In genomic region chr9:107582509-107583062, GRCm38 (mm10) we compare ENCODE assay signal across 16 mouse cellular contexts. TPM values are rescaled to one million over a fixed set of nuclear protein-coding genes. Genes with fewer than 3 reads are reported as not detected.
DNase-seq lines count a peak whose midpoint lies in the region; ATAC-seq lines count a peak whose summit lies in the region.
"Had no signal": no experiment of that assay in that cellular context is flagged by ENCODE, and none has a peak within 500 bp of the region (broad histone marks: within the 10 kb centered on the region; RNA-seq: fewer than 3 reads in every experiment).

No protein-coding gene starts in this region.

- no peak overlapping the region for H3K27ac ChIP-seq in heart, embryonic 13.5 days (replicated peaks)
- H3K27ac ChIP-seq in midbrain, embryonic 10.5 days (replicated peaks): no peak overlapping the region; the same call in 1 of the 2 replicates
- H3K27ac ChIP-seq in midbrain, embryonic 15.5 days: no peak overlapping the region
- H3K27ac ChIP-seq in intestine, embryonic 16.5 days (ENCODE audit: low read length): no peak overlapping the region
- peak overlapping the region; percentile 96 for H3K27ac ChIP-seq in liver, embryonic 15.5 days (replicated peaks)
- no peak overlapping the region for H3K27ac ChIP-seq in hindbrain, embryonic 12.5 days
- H3K27ac ChIP-seq: heart, embryonic 15.5 days; hindbrain, embryonic 14.5 days had no signal

- peak overlapping the region; percentile 87; the same call in 1 of the 2 replicates for H3K9ac ChIP-seq in heart, embryonic 13.5 days
- H3K9ac ChIP-seq in midbrain, embryonic 15.5 days: no peak overlapping the region
- 0 out of 2 replicates have a peak overlapping the region, but pooled peaks have one; percentile 86 for H3K9ac ChIP-seq in intestine, embryonic 16.5 days (ENCODE audit: low read depth, low read length)
- peak overlapping the region; percentile 70; the same call in 1 of the 2 replicates for H3K9ac ChIP-seq in liver, embryonic 15.5 days
- H3K9ac ChIP-seq in hindbrain, embryonic 12.5 days: no peak overlapping the region
- H3K9ac ChIP-seq: forebrain, postnatal 0 days; heart, embryonic 15.5 days; hindbrain, embryonic 14.5 days had no signal

- peaks cover 18% of the 10 kb centered on the region for H3K36me3 ChIP-seq in heart, embryonic 13.5 days
- peaks cover 24% of the 10 kb centered on the region for H3K36me3 ChIP-seq in midbrain, embryonic 10.5 days
- H3K36me3 ChIP-seq in midbrain, embryonic 15.5 days (replicated peaks): no peaks in the 10 kb centered on the region
- H3K36me3 ChIP-seq in intestine, embryonic 16.5 days (ENCODE audit: control insufficient read depth, insufficient read depth, low read length): no peaks in the 10 kb centered on the region; the same call in 1 of the 2 replicates
- H3K36me3 ChIP-seq in liver, embryonic 15.5 days (replicated peaks): peaks cover 22% of the 10 kb centered on the region
- peaks cover 9% of the 10 kb centered on the region for H3K36me3 ChIP-seq in hindbrain, embryonic 12.5 days

- H3K4me2 ChIP-seq in heart, embryonic 13.5 days: no peak overlapping the region
- no peak overlapping the region for H3K4me2 ChIP-seq in midbrain, embryonic 15.5 days
- no peak overlapping the region for H3K4me2 ChIP-seq in intestine, embryonic 16.5 days (ENCODE audit: low read depth, low read length)
- H3K4me2 ChIP-seq in liver, embryonic 15.5 days: peak overlapping the region; percentile 80; the same call in 1 of the 2 replicates
- no peak overlapping the region for H3K4me2 ChIP-seq in hindbrain, embryonic 12.5 days (replicated peaks)

- no peaks in the 10 kb centered on the region for H3K9me3 ChIP-seq in heart, embryonic 13.5 days
- no peaks in the 10 kb centered on the region for H3K9me3 ChIP-seq in midbrain, embryonic 10.5 days (replicated peaks)
- no peaks in the 10 kb centered on the region for H3K9me3 ChIP-seq in midbrain, embryonic 15.5 days
- H3K9me3 ChIP-seq in intestine, embryonic 16.5 days (ENCODE audit: control insufficient read depth, low read length): no peaks in the 10 kb centered on the region
- H3K9me3 ChIP-seq in liver, embryonic 15.5 days (replicated peaks): no peaks in the 10 kb centered on the region
- H3K9me3 ChIP-seq in hindbrain, embryonic 12.5 days (replicated peaks): no peaks in the 10 kb centered on the region
- H3K9me3 ChIP-seq: heart, embryonic 15.5 days had no signal

- no peaks in the 10 kb centered on the region for H3K27me3 ChIP-seq in heart, embryonic 13.5 days (replicated peaks)
- H3K27me3 ChIP-seq in midbrain, embryonic 10.5 days (ENCODE audit: low read depth, poor library complexity, severe bottlenecking): no peaks in the 10 kb centered on the region
- H3K27me3 ChIP-seq in midbrain, embryonic 15.5 days (replicated peaks): no peaks in the 10 kb centered on the region
- H3K27me3 ChIP-seq in intestine, embryonic 16.5 days (replicated peaks; ENCODE audit: control insufficient read depth, insufficient read depth, low read length): no peaks in the 10 kb centered on the region
- no peaks in the 10 kb centered on the region for H3K27me3 ChIP-seq in liver, embryonic 15.5 days
- no peaks in the 10 kb centered on the region for H3K27me3 ChIP-seq in hindbrain, embryonic 12.5 days
- H3K27me3 ChIP-seq: heart, embryonic 15.5 days had no signal

- peaks cover 48% of the 10 kb centered on the region for H3K4me1 ChIP-seq in heart, embryonic 13.5 days
- H3K4me1 ChIP-seq in midbrain, embryonic 10.5 days: peaks cover 53% of the 10 kb centered on the region
- H3K4me1 ChIP-seq in midbrain, embryonic 15.5 days: peaks cover 32% of the 10 kb centered on the region
- peaks cover 21% of the 10 kb centered on the region for H3K4me1 ChIP-seq in intestine, embryonic 16.5 days (ENCODE audit: control insufficient read depth, insufficient read depth, low read length)
- peaks cover 89% of the 10 kb centered on the region for H3K4me1 ChIP-seq in liver, embryonic 15.5 days (replicated peaks)
- H3K4me1 ChIP-seq in hindbrain, embryonic 12.5 days: peaks cover 22% of the 10 kb centered on the region

- 82% methylated on average over 7 of the region's 7 CpGs for WGBS in heart, embryonic 13.5 days
- WGBS in midbrain, embryonic 10.5 days: 93% methylated on average over 7 of the region's 7 CpGs
- WGBS in midbrain, embryonic 15.5 days: 88% methylated on average over 7 of the region's 7 CpGs
- WGBS in intestine, embryonic 16.5 days: 91% methylated on average over 7 of the region's 7 CpGs
- 81% methylated on average over 7 of the region's 7 CpGs for WGBS in liver, embryonic 15.5 days (ENCODE audit: insufficient replicate concordance)
- 87% methylated on average over 7 of the region's 7 CpGs for WGBS in hindbrain, embryonic 12.5 days

- H3K4me3 ChIP-seq in heart, embryonic 13.5 days: no peak overlapping the region
- peak overlapping the region; percentile 5; the same call in 1 of the 2 replicates for H3K4me3 ChIP-seq in midbrain, embryonic 10.5 days
- H3K4me3 ChIP-seq in midbrain, embryonic 15.5 days: no peak overlapping the region
- no peak overlapping the region for H3K4me3 ChIP-seq in intestine, embryonic 16.5 days (ENCODE audit: low read length)
- H3K4me3 ChIP-seq in liver, embryonic 15.5 days (replicated peaks): no peak overlapping the region
- no peak overlapping the region for H3K4me3 ChIP-seq in hindbrain, embryonic 12.5 days

- DNase-seq in heart, adult 9 months (ENCODE audit: low spot score in 2 of 2): no peak
- DNase-seq in midbrain, embryonic 10.5 days (ENCODE audit: low spot score): no peak
- DNase-seq in ovary, adult 18-20 months (ENCODE audit: low spot score): no peak
- DNase-seq: adrenal gland, postnatal 25 days; cerebellum, postnatal 36 days; forebrain, postnatal 0 days; gastrocnemius, postnatal 36 days; right cerebral cortex, postnatal 25 days; thymus, adult 2 months had no signal

- ATAC-seq in heart, embryonic 13.5 days (ENCODE audit: extremely low read depth, insufficient number of reproducible peaks, low FRiP score, low TSS enrichment): no peak
- no peak for ATAC-seq in midbrain, embryonic 15.5 days (replicated peaks)
- no peak for ATAC-seq in intestine, embryonic 16.5 days
- ATAC-seq in liver, embryonic 15.5 days (ENCODE audit: insufficient read depth): no peak
- no peak for ATAC-seq in hindbrain, embryonic 12.5 days (ENCODE audit: low FRiP score)
- ATAC-seq: forebrain, postnatal 0 days had no signal

RNA-seq across cellular contexts. Expression of gene Hyal3, which starts 2.0 kb away (rescaled TPM):
- 0.48 and 0.68 TPM in 2 replicates for polyA plus RNA-seq in heart, embryonic 13.5 days (2015; fragmentation: Nextera tagmentation; extraction: Ambion mirVana)
- 0.62 and 0.96 TPM in 2 replicates for polyA plus RNA-seq in midbrain, embryonic 10.5 days (2016; fragmentation: Nextera tagmentation; extraction: Ambion mirVana)
- polyA plus RNA-seq in midbrain, embryonic 15.5 days (2015; fragmentation: Nextera tagmentation; extraction: Ambion mirVana): 1.8 TPM in 2 replicates
- 0.66 and 0.68 TPM in 2 replicates for polyA plus RNA-seq in intestine, embryonic 16.5 days (2015; fragmentation: Nextera tagmentation; extraction: Ambion mirVana)
- 0.64 TPM in 2 replicates for polyA plus RNA-seq in liver, embryonic 15.5 days (2015; fragmentation: Nextera tagmentation; extraction: Ambion mirVana)
- 1.2 and 1.4 TPM in 2 replicates for polyA plus RNA-seq in hindbrain, embryonic 12.5 days (2016; fragmentation: Nextera tagmentation; extraction: Ambion mirVana)

RNA-seq across cellular contexts. Expression of gene Naa80, which starts 3.9 kb away (rescaled TPM):
- 13.9 and 14.6 TPM in 2 replicates for polyA plus RNA-seq in heart, embryonic 13.5 days (2015; fragmentation: Nextera tagmentation; extraction: Ambion mirVana)
- polyA plus RNA-seq in midbrain, embryonic 10.5 days (2016; fragmentation: Nextera tagmentation; extraction: Ambion mirVana): 17.6 and 18.2 TPM in 2 replicates
- 21.4 and 23.1 TPM in 2 replicates for polyA plus RNA-seq in midbrain, embryonic 15.5 days (2015; fragmentation: Nextera tagmentation; extraction: Ambion mirVana)
- polyA plus RNA-seq in intestine, embryonic 16.5 days (2015; fragmentation: Nextera tagmentation; extraction: Ambion mirVana): 19.2 and 20.2 TPM in 2 replicates
- polyA plus RNA-seq in liver, embryonic 15.5 days (2015; fragmentation: Nextera tagmentation; extraction: Ambion mirVana): 12.3 and 12.8 TPM in 2 replicates
- 13.5 and 15.0 TPM in 2 replicates for polyA plus RNA-seq in hindbrain, embryonic 12.5 days (2016; fragmentation: Nextera tagmentation; extraction: Ambion mirVana)

RNA-seq across cellular contexts. Expression of gene Ifrd2, which starts 4.9 kb away (rescaled TPM):
- 35.7 and 41.3 TPM in 2 replicates for polyA plus RNA-seq in heart, embryonic 13.5 days (2015; fragmentation: Nextera tagmentation; extraction: Ambion mirVana)
- polyA plus RNA-seq in midbrain, embryonic 10.5 days (2016; fragmentation: Nextera tagmentation; extraction: Ambion mirVana): 46.3 and 56.8 TPM in 2 replicates
- polyA plus RNA-seq in midbrain, embryonic 15.5 days (2015; fragmentation: Nextera tagmentation; extraction: Ambion mirVana): 14.5 and 16.9 TPM in 2 replicates
- 79.0 and 89.6 TPM in 2 replicates for polyA plus RNA-seq in intestine, embryonic 16.5 days (2015; fragmentation: Nextera tagmentation; extraction: Ambion mirVana)
- polyA plus RNA-seq in liver, embryonic 15.5 days (2015; fragmentation: Nextera tagmentation; extraction: Ambion mirVana): 161 and 198 TPM in 2 replicates
- 19.5 and 21.9 TPM in 2 replicates for polyA plus RNA-seq in hindbrain, embryonic 12.5 days (2016; fragmentation: Nextera tagmentation; extraction: Ambion mirVana)

RNA-seq across cellular contexts. Expression of gene Hyal1, which starts 5.9 kb away (rescaled TPM):
- polyA plus RNA-seq in heart, embryonic 13.5 days (2015; fragmentation: Nextera tagmentation; extraction: Ambion mirVana): 6.3 and 7.5 TPM in 2 replicates
- 6.8 and 9.3 TPM in 2 replicates for polyA plus RNA-seq in midbrain, embryonic 10.5 days (2016; fragmentation: Nextera tagmentation; extraction: Ambion mirVana)
- 7.9 and 9.5 TPM in 2 replicates for polyA plus RNA-seq in midbrain, embryonic 15.5 days (2015; fragmentation: Nextera tagmentation; extraction: Ambion mirVana)
- polyA plus RNA-seq in intestine, embryonic 16.5 days (2015; fragmentation: Nextera tagmentation; extraction: Ambion mirVana): 5.8 and 5.9 TPM in 2 replicates
- polyA plus RNA-seq in liver, embryonic 15.5 days (2015; fragmentation: Nextera tagmentation; extraction: Ambion mirVana): 3.2 and 4.2 TPM in 2 replicates
- polyA plus RNA-seq in hindbrain, embryonic 12.5 days (2016; fragmentation: Nextera tagmentation; extraction: Ambion mirVana): 8.1 and 9.6 TPM in 2 replicates

RNA-seq across cellular contexts. Expression of gene Hyal2, which starts 14.8 kb away (rescaled TPM):
- 94.0 and 104 TPM in 2 replicates for polyA plus RNA-seq in heart, embryonic 13.5 days (2015; fragmentation: Nextera tagmentation; extraction: Ambion mirVana)
- polyA plus RNA-seq in midbrain, embryonic 10.5 days (2016; fragmentation: Nextera tagmentation; extraction: Ambion mirVana): 143 and 150 TPM in 2 replicates
- polyA plus RNA-seq in midbrain, embryonic 15.5 days (2015; fragmentation: Nextera tagmentation; extraction: Ambion mirVana): 82.9 and 88.7 TPM in 2 replicates
- 88.2 and 91.2 TPM in 2 replicates for polyA plus RNA-seq in intestine, embryonic 16.5 days (2015; fragmentation: Nextera tagmentation; extraction: Ambion mirVana)
- 48.8 and 56.3 TPM in 2 replicates for polyA plus RNA-seq in liver, embryonic 15.5 days (2015; fragmentation: Nextera tagmentation; extraction: Ambion mirVana)
- polyA plus RNA-seq in hindbrain, embryonic 12.5 days (2016; fragmentation: Nextera tagmentation; extraction: Ambion mirVana): 105 and 109 TPM in 2 replicates

Comparison
In these comparisons a context has a peak if more than half of its experiments do, and no peak if none do; other contexts are left out.
1. H3K9ac ChIP-seq: peak in heart, embryonic 13.5 days (single experiment), intestine, embryonic 16.5 days (single experiment) and liver, embryonic 15.5 days (single experiment); none in midbrain, embryonic 15.5 days (single experiment) and hindbrain, embryonic 12.5 days (single experiment).